Mouse (Mus musculus) CD4-positive, CD25-positive, alpha-beta regulatory T cell, adult 2 months (primary cell): Measurements from ENCODE around the gene Banp.

Experiments
- DNase-seq: peaks from one replicate; pipeline ENCODE4 v3.0.0-alpha.2; 2012; ENCODE audit warnings: low read depth, low spot score

The Banp gene

GRCm38 (mm10) chr8:121926266-121926665, 23.3 kb upstream of the Banp start:
- DNase-seq, result no peak

- DNase-seq, result peak; percentile 75
These were observed 22.2 kb upstream of the Banp start for GRCm38 (mm10) chr8:121927316-121927715.

GRCm38 (mm10) chr8:121930047-121930446, 19.5 kb upstream of the Banp start:
- DNase-seq, result no peak

- no peak for DNase-seq
These were observed 18.0 kb upstream of the Banp start for GRCm38 (mm10) chr8:121931571-121931970.

GRCm38 (mm10) chr8:121932026-121932667, 17.4 kb upstream of the Banp start:
- no peak for DNase-seq

- no peak for DNase-seq
These were observed 16.7 kb upstream of the Banp start for GRCm38 (mm10) chr8:121932668-121933520.

GRCm38 (mm10) chr8:121934506-121934905, 15.0 kb upstream of the Banp start:
- peak; percentile 45 for DNase-seq

GRCm38 (mm10) chr8:121934923-121935322, 14.6 kb upstream of the Banp start:
- no peak for DNase-seq

GRCm38 (mm10) chr8:121935341-121936294, 13.9 kb upstream of the Banp start:
- no peak for DNase-seq

- DNase-seq, result no peak
These were observed 13.2 kb upstream of the Banp start for GRCm38 (mm10) chr8:121936391-121936790.

- no peak for DNase-seq
These were observed 10.8 kb upstream of the Banp start for GRCm38 (mm10) chr8:121938732-121939131.

- DNase-seq, result no peak
These were observed 6.5 kb upstream of the Banp start for GRCm38 (mm10) chr8:121943057-121943540.

GRCm38 (mm10) chr8:121943716-121944115, 5.8 kb upstream of the Banp start:
- no peak for DNase-seq

- DNase-seq, result no peak
These were observed 4.7 kb upstream of the Banp start, which contains the start of gene Car5a for GRCm38 (mm10) chr8:121944831-121945230. Gene Car5a (minus strand): TSS chr8:121944904.

GRCm38 (mm10) chr8:121946351-121946750, 3.2 kb upstream of the Banp start:
- DNase-seq, result no peak

- DNase-seq, result no peak
These were observed 2.4 kb upstream of the Banp start for GRCm38 (mm10) chr8:121947047-121947752.

GRCm38 (mm10) chr8:121947753-121948141, 1.8 kb upstream of the Banp start:
- DNase-seq, result peak; percentile 84

GRCm38 (mm10) chr8:121948321-121949145, 1.0 kb upstream of the Banp start:
- peak; percentile 54 for DNase-seq

GRCm38 (mm10) chr8:121949941-121950748, 595 bp downstream of the Banp start:
- DNase-seq, result peak; percentile 100
